Mouse (Mus musculus): ENCODE measurements around the gene Slc41a2.

Gene Slc41a2

DNA sequence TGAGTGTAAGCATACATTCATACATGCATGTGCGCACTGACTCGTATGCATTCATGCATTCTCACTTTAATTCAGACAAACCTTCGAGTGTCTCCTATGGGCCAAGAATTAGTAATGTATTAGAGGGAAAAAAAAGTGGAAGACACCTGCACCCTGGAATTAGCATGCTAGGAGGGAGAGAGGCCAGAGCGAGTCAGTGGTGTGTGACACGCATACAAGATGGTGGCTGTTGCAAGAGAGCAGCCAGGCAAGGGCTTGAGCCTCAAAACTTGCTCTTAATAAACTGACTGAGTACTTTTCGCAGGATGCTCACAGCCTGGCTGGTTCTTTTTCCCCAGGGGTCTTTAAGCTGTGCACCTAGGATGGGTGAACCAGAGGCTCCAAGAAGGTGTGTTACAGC lies 152.6 kb downstream of the Slc41a2 start:
- no peak for DNase-seq (ENCODE audit: low spot score in 2 of 2)

DNA sequence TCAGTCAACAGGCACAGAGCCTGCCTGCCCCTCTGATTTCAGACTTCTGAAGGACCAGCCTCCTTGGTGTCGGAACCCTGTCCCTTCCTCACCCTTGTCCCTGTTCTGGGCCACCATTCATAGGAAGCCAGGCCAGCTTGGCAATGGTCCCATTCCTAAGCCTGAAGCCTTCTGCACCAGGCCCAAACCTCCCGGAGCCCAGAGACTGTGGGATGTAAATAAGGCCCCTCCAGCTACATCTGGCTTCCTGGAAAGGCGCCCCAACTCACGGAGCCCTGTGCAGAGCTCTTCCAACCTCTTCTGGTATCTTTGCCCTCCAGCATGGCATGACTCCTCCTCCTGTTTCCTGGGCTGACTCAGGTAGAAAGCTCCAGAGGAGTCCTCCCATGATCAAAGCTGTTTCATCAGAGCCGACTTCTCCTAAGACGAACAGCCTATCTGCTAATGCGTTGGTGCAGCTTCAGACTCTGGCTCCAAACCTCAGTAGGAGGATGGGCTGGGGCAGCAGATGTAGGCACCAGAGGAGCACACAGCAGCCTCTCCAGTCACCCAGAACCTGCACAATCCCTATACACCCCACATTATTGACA lies 153.1 kb downstream of the Slc41a2 start:
- no peak for DNase-seq (ENCODE audit: low spot score in 2 of 2)

DNA sequence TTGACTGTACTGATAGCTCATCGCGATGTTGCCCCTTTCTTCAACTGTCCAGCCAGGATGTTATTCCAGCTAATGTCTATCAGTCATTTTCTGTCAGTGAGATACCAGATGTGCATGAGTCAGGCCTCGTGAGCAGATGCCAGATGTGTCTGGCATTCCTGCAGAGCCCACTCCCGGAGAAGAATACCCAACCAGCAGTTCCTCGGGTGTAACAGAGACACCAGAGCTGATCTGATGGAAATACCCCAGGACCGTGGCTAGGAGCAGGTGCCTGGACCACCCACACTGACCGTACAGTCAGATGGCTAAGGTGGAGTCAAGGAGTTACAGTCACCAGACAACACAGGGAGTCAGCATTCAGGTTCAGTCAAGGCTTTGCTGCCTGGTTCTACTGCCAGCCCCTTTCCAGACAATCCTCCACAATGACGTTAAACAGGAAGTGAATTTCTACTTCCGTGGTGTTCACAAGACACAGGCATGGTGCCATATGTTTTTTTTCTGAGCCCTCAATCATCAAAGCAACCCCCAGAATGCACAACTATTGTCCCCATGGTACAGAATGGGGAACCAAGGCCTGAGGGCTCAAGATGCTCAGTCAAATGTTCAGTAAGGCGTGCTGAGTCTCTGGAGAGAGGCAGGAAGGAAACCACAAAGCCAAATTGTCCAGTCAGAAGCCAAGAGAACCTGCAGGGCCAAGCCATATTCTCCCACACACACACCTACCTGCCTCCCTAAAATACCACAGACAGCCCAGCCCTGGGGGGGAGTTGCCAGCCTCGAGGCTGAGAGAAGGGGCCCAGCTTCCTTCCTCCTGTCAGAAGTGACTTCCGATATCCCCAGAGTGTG lies 153.8 kb downstream of the Slc41a2 start:
- DNase-seq (ENCODE audit: low spot score in 2 of 2), result no peak

DNA sequence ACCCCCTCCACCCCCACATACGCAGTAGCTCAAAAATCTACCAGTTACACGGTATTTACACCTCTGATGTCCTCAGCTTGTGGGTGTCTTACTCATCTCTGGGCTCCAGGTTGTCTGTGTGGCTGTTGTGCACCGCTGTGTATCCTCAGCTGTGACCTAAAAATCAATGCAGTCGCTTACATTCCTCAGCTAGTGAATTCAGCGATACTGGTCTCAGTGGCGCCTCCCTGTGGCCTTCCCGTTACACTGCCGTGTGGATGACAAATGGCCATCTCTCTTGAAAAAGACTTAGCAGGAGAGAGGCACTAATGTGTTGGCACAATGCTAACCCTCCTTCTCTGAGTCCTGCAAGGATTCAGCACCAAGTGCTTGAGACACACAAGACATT lies 155.1 kb downstream of the Slc41a2 start:
- peak in 1 of 2 experiments; percentile 11 for DNase-seq (ENCODE audit: low spot score in 2 of 2)

DNA sequence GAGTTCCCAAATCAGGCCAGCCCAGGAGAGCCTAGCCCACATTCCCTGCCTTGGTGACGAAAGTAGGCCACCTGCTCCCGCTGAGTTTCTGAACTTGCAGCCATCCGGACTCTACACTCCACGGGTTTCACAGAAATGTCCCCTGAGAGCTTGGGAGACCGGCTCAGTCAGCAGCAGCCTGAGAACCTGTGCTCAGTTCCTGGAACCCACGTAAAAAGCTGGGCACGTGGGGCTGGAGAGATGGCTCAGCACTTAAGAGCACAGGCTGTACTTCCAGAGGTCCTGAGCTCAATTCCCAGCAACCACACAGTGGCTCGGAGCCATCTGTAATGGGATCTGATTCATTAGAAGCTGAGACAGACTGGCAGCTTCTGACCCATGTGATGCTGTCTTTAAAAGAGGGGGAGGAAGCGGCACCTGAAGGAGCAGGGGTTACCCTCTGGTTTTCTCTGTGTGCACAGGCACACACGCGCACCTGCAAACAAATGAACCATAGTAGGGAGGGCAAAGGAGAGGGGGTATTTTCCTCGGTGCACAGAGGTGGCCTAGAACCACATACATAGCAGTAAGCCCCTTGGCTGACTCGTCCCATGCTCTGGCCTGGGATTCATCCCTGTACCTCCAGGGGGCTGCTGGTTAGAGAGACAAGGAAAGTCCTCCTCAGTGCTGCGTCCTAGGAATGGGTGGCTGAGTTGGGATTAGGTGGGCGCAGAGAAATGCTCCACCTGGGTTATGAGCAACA lies 155.7 kb downstream of the Slc41a2 start:
- DNase-seq (ENCODE audit: low spot score in 2 of 2), result no peak
